Mouse (Mus musculus): ENCODE measurements around the gene 1700011L22Rik. TPM values are rescaled to one million over a fixed set of nuclear protein-coding genes. Genes with fewer than 3 reads are reported as not detected.
A peak's percentile ranks its signal among the peaks of the same experiment; 100 is the strongest.

The 1700011L22Rik gene
- polyA plus RNA-seq, 1 experiment from 2014 or later, result not detected

DNA sequence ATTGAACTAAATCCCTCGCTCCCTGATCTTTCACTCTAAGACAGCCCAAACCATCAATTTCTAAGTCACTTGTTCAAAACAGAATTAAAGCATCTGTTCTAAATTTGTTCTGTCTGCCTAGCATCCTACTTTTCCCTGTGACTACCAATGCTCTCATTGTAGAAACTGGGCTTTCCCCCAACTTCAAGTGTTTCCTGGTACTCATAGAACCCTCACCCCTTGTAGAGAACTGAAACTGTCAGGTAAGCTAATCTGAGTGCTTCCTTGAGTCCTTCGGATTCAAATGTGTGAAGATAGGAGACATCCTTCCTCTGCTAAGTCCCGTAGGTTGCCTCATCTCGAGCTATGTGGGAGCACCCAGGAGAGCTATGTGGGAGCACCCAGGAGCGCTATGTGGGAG lies 13.6 kb upstream of the 1700011L22Rik start:
- no peak overlapping the region for H3K27ac ChIP-seq (ENCODE audit: low read depth, low read length)
- H3K9me3 ChIP-seq (ENCODE audit: control insufficient read depth, low read length), result no peaks in the 10 kb centered on the region
- peaks cover 4% of the 10 kb centered on the region; the same call in 1 of the 2 replicates for H3K36me3 ChIP-seq (ENCODE audit: control insufficient read depth, insufficient read depth, low read length)
- H3K27me3 ChIP-seq (ENCODE audit: control insufficient read depth, insufficient read depth, low read length), result no peaks in the 10 kb centered on the region
- no peak for ATAC-seq (ENCODE audit: low read depth)
- H3K9ac ChIP-seq (replicated peaks; ENCODE audit: low read depth, low read length), result no peak overlapping the region
- H3K4me2 ChIP-seq (ENCODE audit: low read depth, low read length), result no peak overlapping the region
- no peak overlapping the region for H3K4me3 ChIP-seq (ENCODE audit: low read depth, low read length)
- WGBS, result 92% methylated on average over 5 of the region's 5 CpGs
- no peaks in the 10 kb centered on the region for H3K4me1 ChIP-seq (ENCODE audit: control insufficient read depth, insufficient read depth, low read length)

- WGBS, result 89% methylated on average over 8 of the region's 8 CpGs
- no peaks in the 10 kb centered on the region for H3K9me3 ChIP-seq (ENCODE audit: control insufficient read depth, low read length)
- no peak overlapping the region for H3K27ac ChIP-seq (ENCODE audit: low read depth, low read length)
- no peak overlapping the region for H3K4me3 ChIP-seq (ENCODE audit: low read depth, low read length)
- ATAC-seq (ENCODE audit: low read depth), result no peak
- H3K36me3 ChIP-seq (ENCODE audit: control insufficient read depth, insufficient read depth, low read length), result no peaks in the 10 kb centered on the region
- no peaks in the 10 kb centered on the region for H3K4me1 ChIP-seq (ENCODE audit: control insufficient read depth, insufficient read depth, low read length)
- H3K27me3 ChIP-seq (ENCODE audit: control insufficient read depth, insufficient read depth, low read length), result no peaks in the 10 kb centered on the region
- H3K9ac ChIP-seq (replicated peaks; ENCODE audit: low read depth, low read length), result no peak overlapping the region
- H3K4me2 ChIP-seq (ENCODE audit: low read depth, low read length), result no peak overlapping the region
Measured at GRCm38 (mm10) chr8:79256076-79256705, 7.8 kb upstream of the 1700011L22Rik start.

DNA sequence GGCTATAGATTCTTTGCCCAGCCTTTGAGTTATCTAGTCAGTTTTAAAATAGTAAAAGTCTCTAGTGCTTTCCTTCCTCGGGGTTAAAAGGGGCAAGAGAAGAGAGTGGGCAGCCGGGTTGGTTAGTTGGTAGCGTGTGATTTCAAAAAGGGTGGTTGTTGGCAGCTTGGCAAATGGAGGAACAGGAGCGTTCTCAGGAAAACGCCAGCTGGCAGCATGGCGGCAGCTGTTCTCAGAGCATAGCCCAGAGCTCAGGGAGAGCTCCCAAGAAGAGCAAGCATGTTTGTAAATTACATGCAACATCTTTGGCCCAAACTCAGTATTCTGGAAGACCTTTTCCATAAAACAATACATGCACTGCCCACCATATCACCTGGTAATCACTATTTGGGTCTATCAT lies 5.4 kb upstream of the 1700011L22Rik start:
- Histone ChIP-seq H3K9ac (replicated peaks; ENCODE audit: low read depth, low read length) (no peak overlapping the region), H3K36me3 (ENCODE audit: control insufficient read depth, insufficient read depth, low read length) (no peaks in the 10 kb centered on the region), H3K4me2 (ENCODE audit: low read depth, low read length) (no peak overlapping the region), H3K27ac (ENCODE audit: low read depth, low read length) (no peak overlapping the region), H3K27me3 (ENCODE audit: control insufficient read depth, insufficient read depth, low read length) (no peaks in the 10 kb centered on the region), H3K4me3 (ENCODE audit: low read depth, low read length) (no peak overlapping the region), H3K4me1 (ENCODE audit: control insufficient read depth, insufficient read depth, low read length) (no peaks in the 10 kb centered on the region), H3K9me3 (ENCODE audit: control insufficient read depth, low read length) (no peaks in the 10 kb centered on the region)
- no peak for ATAC-seq (ENCODE audit: low read depth)
- 86% methylated on average over 6 of the region's 6 CpGs for WGBS

- no peak overlapping the region for H3K9ac ChIP-seq (replicated peaks; ENCODE audit: low read depth, low read length)
- no peak overlapping the region for H3K4me3 ChIP-seq (ENCODE audit: low read depth, low read length)
- no peak for ATAC-seq (ENCODE audit: low read depth)
- WGBS, result 95% methylated on average over 2 of the region's 2 CpGs
- no peaks in the 10 kb centered on the region for H3K36me3 ChIP-seq (ENCODE audit: control insufficient read depth, insufficient read depth, low read length)
- no peaks in the 10 kb centered on the region for H3K27me3 ChIP-seq (ENCODE audit: control insufficient read depth, insufficient read depth, low read length)
- H3K4me2 ChIP-seq (ENCODE audit: low read depth, low read length), result no peak overlapping the region
- H3K4me1 ChIP-seq (ENCODE audit: control insufficient read depth, insufficient read depth, low read length), result no peaks in the 10 kb centered on the region
- H3K27ac ChIP-seq (ENCODE audit: low read depth, low read length), result no peak overlapping the region
- H3K9me3 ChIP-seq (ENCODE audit: control insufficient read depth, low read length), result no peaks in the 10 kb centered on the region
Measured at GRCm38 (mm10) chr8:79243422-79243821, 4.9 kb downstream of the 1700011L22Rik start.

DNA sequence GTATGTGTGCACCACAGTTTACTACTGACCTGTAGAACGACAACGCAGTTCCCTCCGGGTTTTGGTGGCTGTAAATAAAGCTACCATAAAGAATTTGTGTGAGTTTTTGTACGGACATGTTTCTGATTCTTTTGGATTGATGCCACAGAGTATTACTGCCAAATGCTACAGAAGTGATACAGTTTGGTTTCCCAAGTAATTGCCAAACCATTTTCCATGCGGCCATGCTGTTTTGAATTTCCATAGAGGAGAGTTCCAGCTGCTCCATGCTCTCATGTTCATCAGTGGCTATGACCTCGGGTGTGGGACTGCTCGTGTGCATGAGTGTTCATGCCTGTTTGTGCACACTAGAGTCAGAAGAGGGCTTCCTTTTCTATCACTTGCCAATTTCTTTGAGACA lies 8.4 kb downstream of the 1700011L22Rik start:
- Histone ChIP-seq H3K9ac (replicated peaks; ENCODE audit: low read depth, low read length) (no peak overlapping the region), H3K4me3 (ENCODE audit: low read depth, low read length) (no peak overlapping the region), H3K9me3 (ENCODE audit: control insufficient read depth, low read length) (no peaks in the 10 kb centered on the region), H3K27ac (ENCODE audit: low read depth, low read length) (no peak overlapping the region), H3K4me2 (ENCODE audit: low read depth, low read length) (no peak overlapping the region), H3K36me3 (ENCODE audit: control insufficient read depth, insufficient read depth, low read length) (no peaks in the 10 kb centered on the region), H3K27me3 (ENCODE audit: control insufficient read depth, insufficient read depth, low read length) (no peaks in the 10 kb centered on the region), H3K4me1 (ENCODE audit: control insufficient read depth, insufficient read depth, low read length) (no peaks in the 10 kb centered on the region)
- no peak for ATAC-seq (ENCODE audit: low read depth)
- WGBS, result 89% methylated on average over 7 of the region's 7 CpGs

- 84% methylated on average over 3 of the region's 3 CpGs for WGBS
- no peak overlapping the region for H3K27ac ChIP-seq (ENCODE audit: low read depth, low read length)
- no peaks in the 10 kb centered on the region for H3K9me3 ChIP-seq (ENCODE audit: control insufficient read depth, low read length)
Measured at GRCm38 (mm10) chr8:79239320-79239719, 9.1 kb downstream of the 1700011L22Rik start.

DNA sequence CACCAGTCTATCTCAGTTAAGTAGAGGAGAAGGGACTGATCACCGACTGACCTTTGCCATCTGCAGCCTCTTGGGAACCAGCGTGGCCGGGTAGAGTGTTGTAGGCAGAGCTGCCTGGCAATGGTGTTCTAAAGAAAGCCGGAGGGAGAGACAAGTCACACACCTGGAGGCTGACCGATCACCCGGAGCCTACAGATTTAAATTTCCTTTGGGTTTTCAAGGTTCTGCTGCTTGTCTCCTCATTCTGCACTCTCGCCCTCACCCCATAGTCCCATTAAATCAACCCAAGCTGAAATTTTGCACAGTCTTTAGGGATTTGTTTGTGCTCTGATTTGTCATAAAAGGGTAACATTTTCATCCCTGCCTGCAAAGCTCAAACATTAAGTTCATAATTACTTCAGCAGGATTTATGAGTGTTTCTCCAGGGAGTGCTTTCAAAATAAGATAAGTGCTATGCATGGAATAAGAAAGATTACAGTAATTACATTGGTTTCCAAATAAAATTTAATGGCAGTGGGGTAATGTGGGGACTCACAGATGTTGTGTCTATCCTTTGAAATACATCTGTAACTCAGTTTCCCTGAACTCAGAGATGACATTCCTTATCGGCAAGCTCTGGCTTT lies 19.0 kb downstream of the 1700011L22Rik start:
- no peaks in the 10 kb centered on the region for H3K27me3 ChIP-seq (ENCODE audit: control insufficient read depth, insufficient read depth, low read length)
- no peak overlapping the region for H3K4me3 ChIP-seq (ENCODE audit: low read depth, low read length)
- ATAC-seq (ENCODE audit: low read depth), result peak; percentile 80
- 60% methylated on average over 8 of the region's 8 CpGs for WGBS
- no peak overlapping the region for H3K9ac ChIP-seq (replicated peaks; ENCODE audit: low read depth, low read length)
- no peaks in the 10 kb centered on the region for H3K36me3 ChIP-seq (ENCODE audit: control insufficient read depth, insufficient read depth, low read length)
- no peak overlapping the region for H3K27ac ChIP-seq (ENCODE audit: low read depth, low read length)
- H3K4me1 ChIP-seq (ENCODE audit: control insufficient read depth, insufficient read depth, low read length), result no peaks in the 10 kb centered on the region
- H3K9me3 ChIP-seq (ENCODE audit: control insufficient read depth, low read length), result no peaks in the 10 kb centered on the region
- H3K4me2 ChIP-seq (ENCODE audit: low read depth, low read length), result no peak overlapping the region

More at GRCm38 (mm10) chr8:79239320-79239719, 9.1 kb downstream of the 1700011L22Rik start:
- no peak overlapping the region for H3K9ac ChIP-seq (replicated peaks; ENCODE audit: low read depth, low read length)
- ATAC-seq (ENCODE audit: low read depth), result no peak
- no peaks in the 10 kb centered on the region for H3K4me1 ChIP-seq (ENCODE audit: control insufficient read depth, insufficient read depth, low read length)
- H3K4me2 ChIP-seq (ENCODE audit: low read depth, low read length), result no peak overlapping the region
- H3K4me3 ChIP-seq (ENCODE audit: low read depth, low read length), result no peak overlapping the region
- no peaks in the 10 kb centered on the region for H3K27me3 ChIP-seq (ENCODE audit: control insufficient read depth, insufficient read depth, low read length)
- H3K36me3 ChIP-seq (ENCODE audit: control insufficient read depth, insufficient read depth, low read length), result no peaks in the 10 kb centered on the region

- H3K9me3 ChIP-seq (ENCODE audit: control insufficient read depth, low read length), result no peaks in the 10 kb centered on the region
- no peak overlapping the region for H3K27ac ChIP-seq (ENCODE audit: low read depth, low read length)
Measured at GRCm38 (mm10) chr8:79227916-79228315, 20.5 kb downstream of the 1700011L22Rik start.

GRCm38 (mm10) chr8:79227194-79227593 lies 21.2 kb downstream of the 1700011L22Rik start:
- H3K36me3 ChIP-seq (ENCODE audit: control insufficient read depth, insufficient read depth, low read length), result no peaks in the 10 kb centered on the region
- H3K27ac ChIP-seq (ENCODE audit: low read depth, low read length), result no peak overlapping the region
- no peaks in the 10 kb centered on the region for H3K4me1 ChIP-seq (ENCODE audit: control insufficient read depth, insufficient read depth, low read length)
- H3K9ac ChIP-seq (replicated peaks; ENCODE audit: low read depth, low read length), result no peak overlapping the region
- ATAC-seq (ENCODE audit: low read depth), result no peak
- no peak overlapping the region for H3K4me3 ChIP-seq (ENCODE audit: low read depth, low read length)
- H3K9me3 ChIP-seq (ENCODE audit: control insufficient read depth, low read length), result no peaks in the 10 kb centered on the region
- H3K27me3 ChIP-seq (ENCODE audit: control insufficient read depth, insufficient read depth, low read length), result no peaks in the 10 kb centered on the region
- no peak overlapping the region for H3K4me2 ChIP-seq (ENCODE audit: low read depth, low read length)
- WGBS, result 79% methylated on average over 4 of the region's 4 CpGs

More at GRCm38 (mm10) chr8:79227916-79228315, 20.5 kb downstream of the 1700011L22Rik start:
- H3K4me2 ChIP-seq (ENCODE audit: low read depth, low read length), result no peak overlapping the region
- no peaks in the 10 kb centered on the region for H3K36me3 ChIP-seq (ENCODE audit: control insufficient read depth, insufficient read depth, low read length)
- no peak overlapping the region for H3K9ac ChIP-seq (replicated peaks; ENCODE audit: low read depth, low read length)
- H3K27me3 ChIP-seq (ENCODE audit: control insufficient read depth, insufficient read depth, low read length), result no peaks in the 10 kb centered on the region
- H3K4me3 ChIP-seq (ENCODE audit: low read depth, low read length), result no peak overlapping the region
- 83% methylated on average over 3 of the region's 3 CpGs for WGBS
- no peak for ATAC-seq (ENCODE audit: low read depth)
- no peaks in the 10 kb centered on the region for H3K4me1 ChIP-seq (ENCODE audit: control insufficient read depth, insufficient read depth, low read length)

All from neural tube, embryonic 14.5 days (tissue).